Mouse (Mus musculus) neural tube, postnatal 0 days (tissue): ENCODE data around the gene Zfp287. TPM values are rescaled to one million over a fixed set of nuclear protein-coding genes. Genes with fewer than 3 reads are reported as not detected.

Source experiments
- polyA plus RNA-seq: library from polyadenylated mRNA; unstranded; fragments of >200 nt; fragmentation: Nextera tagmentation; extraction: Ambion mirVana; gene quantifications from 2 replicates; pipeline ENCODE4 v1.2.1, GENCODE M21; 2015

The Zfp287 gene
- polyA plus RNA-seq, result 10.5 and 11.5 TPM in 2 replicates

DNA sequence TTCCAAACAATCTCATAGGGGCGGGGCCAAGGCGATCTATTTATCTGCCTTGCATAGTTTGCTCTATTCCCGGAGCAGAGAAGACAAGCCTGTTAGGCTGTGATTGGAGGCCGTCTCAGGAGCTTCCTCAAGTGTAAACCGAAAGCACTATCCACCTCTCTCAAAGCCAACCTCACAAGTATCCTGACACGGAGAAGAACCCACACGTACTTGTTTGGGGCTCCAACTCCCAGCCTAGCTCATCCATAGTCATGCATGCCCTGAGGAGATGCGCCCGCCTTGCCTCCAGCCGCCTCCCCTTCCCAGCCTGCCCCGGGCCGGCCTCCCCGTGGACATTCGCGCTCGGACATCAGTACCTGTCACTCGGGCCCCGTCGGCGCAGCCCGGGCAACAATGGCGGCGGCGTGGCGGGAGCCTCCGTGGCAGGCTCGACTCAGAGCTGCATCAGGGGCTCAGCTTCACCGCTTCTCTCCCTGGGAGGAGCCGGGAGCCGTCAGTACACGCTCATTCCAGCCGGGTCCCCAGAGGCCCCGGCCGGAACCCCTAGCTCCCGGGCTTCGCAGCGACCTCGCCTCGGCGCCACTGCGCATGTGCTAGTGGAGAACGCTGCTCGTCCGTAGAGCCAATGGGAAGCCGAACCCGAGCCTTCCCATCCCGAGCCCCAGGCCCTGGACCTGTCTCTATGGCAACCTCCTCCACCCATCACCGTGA is at the start of gene Zfp287:
Gene Zfp287, minus strand, starts transcription at position 595 of the 711 bp plus-strand sequence.

DNA sequence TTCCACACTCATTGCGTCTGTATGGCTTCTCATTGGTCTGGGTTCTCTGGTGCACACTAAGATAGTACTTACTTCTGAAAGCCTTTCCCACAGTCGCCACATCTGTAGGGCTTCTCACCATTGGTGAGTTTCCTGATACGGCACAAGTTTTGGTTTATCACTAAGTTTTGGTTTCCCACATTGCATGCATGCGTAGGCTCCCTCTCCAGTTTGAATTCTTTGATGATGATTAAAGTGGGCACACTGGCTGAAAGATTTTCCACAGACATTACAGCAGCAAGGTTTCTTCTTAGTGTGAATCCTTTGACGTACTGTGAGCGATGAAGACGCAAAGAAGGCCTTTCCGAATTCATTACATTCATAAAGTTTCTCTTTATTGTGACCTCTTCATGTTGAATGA is 21.1 kb upstream of the Zfp287 start, which contains the start of gene Gm10428:
Gene Gm10428, plus strand, starts transcription at position 321 of the 400 bp plus-strand sequence.

Other genes with a start within 250 kb of the Zfp287 start
- gene Cenpv, start 192.6 kb downstream of the Zfp287 start, polyA plus RNA-seq, result 41.1 and 42.8 TPM in 2 replicates
- 3,873 and 3,884 TPM in 2 replicates for gene Ubb, start 180.7 kb downstream of the Zfp287 start, polyA plus RNA-seq
- 25.9 and 32.1 TPM in 2 replicates for gene Trpv2, start 157.4 kb downstream of the Zfp287 start, polyA plus RNA-seq
- gene Lrrc75a, start 83.4 kb downstream of the Zfp287 start, polyA plus RNA-seq, result 7.6 and 7.9 TPM in 2 replicates
- 24.7 and 32.0 TPM in 2 replicates for gene Mmgt2, start 83.2 kb downstream of the Zfp287 start, polyA plus RNA-seq
- gene Gm10428, start 21.2 kb upstream of the Zfp287 start, polyA plus RNA-seq, result not detected in 2 replicates
- gene Zfp286, start 57.6 kb upstream of the Zfp287 start, polyA plus RNA-seq, result 14.0 and 18.6 TPM in 2 replicates
- 5.7 and 6.6 TPM in 2 replicates for gene Trim16, start 88.3 kb upstream of the Zfp287 start, polyA plus RNA-seq
- 0.41 and 0.49 TPM in 2 replicates for gene Fbxw10, start 115.2 kb upstream of the Zfp287 start, polyA plus RNA-seq
- 44.3 and 47.3 TPM in 2 replicates for gene Tvp23b, start 147.6 kb upstream of the Zfp287 start, polyA plus RNA-seq
- gene Cdrt4, start 219.3 kb upstream of the Zfp287 start, polyA plus RNA-seq, result 0.37 TPM in 1 of 2 replicates, not detected in the other